Mouse (Mus musculus) myocyte (in vitro differentiated cells): ENCODE results near the gene Clec11a.

Experiments
- CEBPB ChIP-seq: IDR thresholded peaks from 2 replicates; pipeline ENCODE4 v1.6.1; 2011; ENCODE audit warnings: mild to moderate bottlenecking, moderate library complexity; ENCODE audit not compliant: poor library complexity, insufficient read depth, severe bottlenecking
- E2F4 ChIP-seq: IDR thresholded peaks from one replicate; pipeline ENCODE4 v1.6.1; 2011; ENCODE audit warnings: mild to moderate bottlenecking, control low read depth, moderate library complexity; ENCODE audit not compliant: insufficient read depth
- MAX ChIP-seq: IDR thresholded peaks from one replicate; pipeline ENCODE4 v1.6.1; 2011; ENCODE audit warnings: low read depth, mild to moderate bottlenecking, control low read depth
- MYOD1 ChIP-seq, 3 experiments: IDR thresholded peaks; one replicate each; pipeline ENCODE4 v1.6.1; 2011; ENCODE audit warnings: control low read depth in 2 of 3, low read depth in 2 of 3, mild to moderate bottlenecking in 2 of 3, moderate library complexity in 1 of 3; ENCODE audit not compliant: insufficient read length in 2 of 3, control insufficient read depth in 1 of 3
- MYOG ChIP-seq, 3 experiments: IDR thresholded peaks; one replicate each; pipeline ENCODE4 v1.6.1; 2011; ENCODE audit warnings: control low read depth in 2 of 3, low read depth in 2 of 3, mild to moderate bottlenecking in 2 of 3; ENCODE audit not compliant: insufficient read length in 2 of 3, control insufficient read depth in 1 of 3, insufficient read depth in 1 of 3
- POLR2A ChIP-seq: IDR thresholded peaks from one replicate; pipeline ENCODE4 v1.6.1; 2011; ENCODE audit warnings: low read depth, mild to moderate bottlenecking, control low read depth, moderate library complexity; ENCODE audit not compliant: insufficient read length
- POLR2AphosphoS2 ChIP-seq: IDR thresholded peaks from one replicate; pipeline ENCODE4 v1.6.1; 2011; ENCODE audit warnings: low read depth, control low read depth; ENCODE audit not compliant: insufficient read length
- SRF ChIP-seq: IDR thresholded peaks from one replicate; pipeline ENCODE4 v1.6.1; 2011; ENCODE audit warnings: low read depth; ENCODE audit not compliant: control insufficient read depth, insufficient read length
- TCF12 ChIP-seq: IDR thresholded peaks from one replicate; pipeline ENCODE4 v1.6.1; 2011; ENCODE audit warnings: mild to moderate bottlenecking, control low read depth; ENCODE audit not compliant: poor library complexity, insufficient read depth, severe bottlenecking
- TCF3 ChIP-seq: IDR thresholded peaks from one replicate; pipeline ENCODE4 v1.6.1; 2011; ENCODE audit warnings: low read depth, control low read depth; ENCODE audit not compliant: insufficient read length
- USF1 ChIP-seq: IDR thresholded peaks from one replicate; pipeline ENCODE4 v1.6.1; 2011; ENCODE audit warnings: low read depth, mild to moderate bottlenecking, control low read depth, moderate library complexity

DNA sequence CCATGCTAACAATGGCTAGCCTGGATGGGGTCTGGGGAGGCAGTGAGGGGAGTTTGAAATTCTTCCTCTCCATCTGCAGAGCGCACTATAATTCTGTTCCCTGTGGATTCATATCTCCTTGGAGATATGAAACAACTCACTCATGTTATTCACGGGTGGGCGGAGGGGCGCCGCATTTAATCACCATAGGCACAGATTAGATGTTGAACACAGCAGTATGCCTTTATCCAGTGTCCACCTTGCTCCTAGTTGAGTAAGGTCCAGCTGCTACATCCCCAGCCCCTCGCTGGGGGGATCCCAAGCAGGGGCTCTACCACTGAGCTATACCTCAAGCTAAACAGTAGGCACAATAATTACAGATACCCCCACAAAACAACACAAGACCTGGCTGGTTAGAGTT is 48.7 kb upstream of the Clec11a start:
- TF ChIP-seq POLR2A (no peak), USF1 (no peak), E2F4 (no peak), MAX (no peak), POLR2AphosphoS2 (no peak), MYOG (IDR thresholded peaks at IDR 0.05; ENCODE audit: control insufficient read depth in 1 of 3, insufficient read depth in 1 of 3, insufficient read length in 2 of 3, low read depth in 2 of 3) (no peak), TCF12 (no peak), MYOD1 (IDR thresholded peaks at IDR 0.05; ENCODE audit: control insufficient read depth in 1 of 3, insufficient read length in 2 of 3, low read depth in 2 of 3) (no peak), CEBPB (no peak), TCF3 (no peak), SRF (no peak)
